Mouse (Mus musculus): Measurements from ENCODE around the gene Cd93.

Cd93 gene

DNA sequence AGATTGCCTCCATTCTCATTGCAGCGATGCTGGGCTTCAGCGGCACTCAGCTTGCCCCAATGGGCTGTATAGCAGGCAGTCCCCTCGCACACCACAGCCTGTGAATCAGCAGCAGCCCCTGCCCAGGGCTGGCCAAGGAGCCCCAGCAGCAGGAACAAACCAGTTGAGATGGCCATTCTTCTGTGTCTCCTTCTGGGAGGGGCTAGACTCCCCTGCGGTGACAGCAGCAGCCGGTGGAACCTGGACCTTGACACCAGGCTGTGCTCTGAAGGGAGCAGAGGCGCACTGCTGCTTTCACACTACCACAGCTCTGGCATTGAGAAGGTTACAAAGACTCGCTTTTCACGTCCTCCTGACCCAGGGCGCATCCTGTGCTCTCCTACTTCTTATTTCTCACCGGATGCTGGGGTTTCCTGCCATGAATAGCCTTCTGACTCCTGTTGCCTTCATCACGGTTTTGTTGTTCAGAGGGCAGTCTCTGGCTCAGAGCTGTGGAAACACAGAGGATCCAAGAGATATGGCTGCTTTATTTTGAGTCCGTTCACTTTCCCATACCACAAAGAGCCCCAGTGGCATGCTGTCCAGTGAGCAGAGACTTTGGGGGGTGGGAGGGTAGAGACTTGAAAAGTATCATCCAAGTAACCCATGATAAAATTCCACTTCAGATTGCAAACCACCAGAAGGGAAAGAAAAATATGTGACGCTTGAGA, at the start of gene Cd93:
Gene Cd93, minus strand, starts transcription at position 315 of the 710 bp plus-strand sequence.
- no peak for DNase-seq (ENCODE audit: low spot score in 2 of 2)

GRCm38 (mm10) chr2:148492108-148492507, 48.7 kb upstream of the Cd93 start:
- no peak for DNase-seq (ENCODE audit: low spot score in 2 of 2)

DNA sequence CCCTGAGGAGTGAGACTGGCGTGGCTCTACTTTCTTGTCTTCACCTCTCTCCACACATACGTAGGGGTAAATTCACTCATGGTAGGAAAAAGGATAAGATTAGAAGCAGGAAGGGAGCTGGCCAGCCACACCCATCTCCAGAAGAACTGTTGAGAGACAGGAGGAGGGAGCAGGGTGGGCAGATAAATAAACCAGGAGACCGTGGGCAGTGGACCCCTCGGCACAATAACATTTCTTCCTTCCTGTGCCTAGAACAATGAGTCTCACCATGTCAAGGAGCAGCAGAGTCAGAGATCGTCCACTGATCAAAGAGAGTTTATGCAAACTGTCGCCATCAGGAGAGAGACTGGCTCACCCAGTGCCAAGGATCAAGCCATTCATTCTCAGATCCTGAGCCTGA, 46.8 kb upstream of the Cd93 start:
- no peak for DNase-seq (ENCODE audit: low spot score in 2 of 2)

- no peak for DNase-seq (ENCODE audit: low spot score in 2 of 2)
Observed at GRCm38 (mm10) chr2:148488885-148489284, 45.5 kb upstream of the Cd93 start.

DNA sequence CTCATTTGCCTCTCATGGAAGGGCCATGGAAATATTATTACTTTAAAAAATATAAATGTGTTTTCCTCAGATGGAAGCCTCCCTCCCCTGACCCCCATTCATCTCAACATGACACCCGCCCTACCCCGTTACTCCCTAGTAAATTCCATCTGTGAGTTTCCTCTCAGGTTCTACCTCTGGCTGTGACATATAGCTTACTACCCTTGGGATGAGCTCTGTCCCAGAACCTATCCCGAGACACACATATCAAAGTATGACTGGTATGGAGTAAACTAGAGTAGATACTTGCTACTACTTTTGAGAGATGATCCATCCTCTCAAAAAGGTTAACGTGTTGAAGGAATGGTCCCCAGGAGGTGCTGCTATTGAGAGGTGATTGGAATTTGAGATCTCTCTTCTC, 42.2 kb upstream of the Cd93 start:
- DNase-seq (ENCODE audit: low spot score in 2 of 2), result no peak

DNA sequence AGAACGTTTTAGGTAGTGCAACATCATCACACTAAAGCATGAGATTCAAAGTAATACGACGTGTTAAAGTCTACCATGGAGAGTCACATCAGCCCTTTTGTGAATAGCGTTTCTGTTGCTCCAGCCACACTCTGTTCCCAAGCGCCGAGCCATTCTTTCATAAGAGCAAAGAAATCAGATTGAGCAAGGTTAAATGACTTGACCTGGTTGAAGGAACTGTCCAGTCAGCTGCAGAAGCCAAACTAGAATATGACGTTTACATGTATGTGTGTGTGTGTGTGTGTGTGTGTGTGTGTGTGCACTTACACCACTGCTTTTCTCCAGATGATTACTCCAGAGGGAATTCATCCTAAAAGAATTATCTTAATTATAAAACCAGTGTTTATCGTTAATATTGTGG, 37.0 kb upstream of the Cd93 start:
- DNase-seq (ENCODE audit: low spot score in 2 of 2), result no peak

- DNase-seq (ENCODE audit: low spot score in 2 of 2), result no peak
Observed at GRCm38 (mm10) chr2:148478141-148478701, 34.9 kb upstream of the Cd93 start.

GRCm38 (mm10) chr2:148477346-148477745, 34.0 kb upstream of the Cd93 start:
- no peak for DNase-seq (ENCODE audit: low spot score in 2 of 2)

- DNase-seq (ENCODE audit: low spot score in 2 of 2), result no peak
Observed at GRCm38 (mm10) chr2:148476576-148476975, 33.2 kb upstream of the Cd93 start.

- DNase-seq (ENCODE audit: low spot score in 2 of 2), result no peak
Observed at GRCm38 (mm10) chr2:148475879-148476495, 32.6 kb upstream of the Cd93 start.

- no peak for DNase-seq (ENCODE audit: low spot score in 2 of 2)
Observed at GRCm38 (mm10) chr2:148469341-148470238, 26.2 kb upstream of the Cd93 start.

DNA sequence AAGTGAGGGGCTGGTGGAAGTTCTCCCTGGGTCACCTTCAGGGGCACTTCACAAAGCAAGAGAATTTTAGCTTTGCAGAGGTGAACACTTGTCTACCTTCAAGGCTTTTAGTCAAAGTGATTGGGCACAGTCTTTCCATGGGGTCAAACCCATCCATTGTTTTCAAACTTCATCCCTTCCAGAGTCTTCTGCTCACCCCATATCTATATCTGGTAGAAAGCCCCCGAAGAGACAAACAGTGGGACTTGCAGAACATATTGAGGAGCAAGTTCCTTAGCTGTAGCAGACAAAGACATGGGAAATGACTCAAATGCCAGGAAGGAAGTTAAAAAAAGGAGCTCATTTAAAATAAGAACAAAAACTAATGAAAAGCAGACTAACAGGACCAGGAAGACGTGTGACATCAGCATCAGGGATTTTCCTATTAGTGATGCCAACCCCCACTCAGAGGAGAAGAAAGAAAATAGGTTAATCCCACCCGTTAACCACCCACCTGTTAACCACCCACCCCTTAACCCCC, 24.6 kb upstream of the Cd93 start:
- DNase-seq (ENCODE audit: low spot score in 2 of 2), result no peak

GRCm38 (mm10) chr2:148455341-148455740, 12.0 kb upstream of the Cd93 start:
- DNase-seq (ENCODE audit: low spot score in 2 of 2), result no peak

GRCm38 (mm10) chr2:148454014-148454542, 10.7 kb upstream of the Cd93 start:
- no peak for DNase-seq (ENCODE audit: low spot score in 2 of 2)

- DNase-seq (ENCODE audit: low spot score in 2 of 2), result no peak
Observed at GRCm38 (mm10) chr2:148453061-148453460, 9.7 kb upstream of the Cd93 start.

DNA sequence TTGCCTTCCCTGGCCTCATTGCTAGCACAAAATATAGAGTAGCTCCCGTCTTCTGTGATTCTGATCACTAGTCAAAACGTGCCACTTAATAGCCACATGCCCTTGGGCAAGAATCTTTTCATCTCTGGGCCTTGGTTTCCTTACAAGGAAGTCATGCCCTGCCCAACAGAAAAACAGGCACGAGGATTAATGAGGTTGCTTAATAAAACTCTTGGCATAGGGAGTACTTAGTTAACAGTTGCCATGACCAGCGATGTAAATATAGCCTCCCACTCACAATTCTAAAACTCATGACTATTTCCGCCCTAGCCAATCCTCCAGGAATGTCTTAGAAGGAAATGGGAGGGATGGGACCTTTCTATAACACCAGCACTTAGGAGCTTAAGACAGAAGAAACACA, 8.1 kb upstream of the Cd93 start:
- no peak for DNase-seq (ENCODE audit: low spot score in 2 of 2)

DNA sequence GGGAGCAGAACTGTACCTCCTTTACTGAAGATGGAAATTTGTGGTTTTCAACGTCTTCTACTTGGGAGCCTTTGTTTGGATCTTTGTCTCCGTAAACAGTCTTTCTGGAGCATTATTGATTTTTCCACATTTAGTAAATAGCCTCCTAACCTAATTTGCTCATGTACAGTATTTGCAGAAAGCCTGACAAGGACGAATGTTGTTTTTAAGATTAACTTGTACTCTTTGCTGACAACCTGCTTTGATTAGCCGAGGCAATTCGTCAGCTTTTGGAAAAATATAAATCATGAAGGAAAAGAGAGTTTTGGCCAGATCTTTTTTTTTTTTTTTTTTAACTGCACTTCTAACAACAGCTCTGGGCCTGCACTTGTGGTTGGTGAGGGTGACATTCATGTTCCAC, 7.3 kb upstream of the Cd93 start:
- no peak for DNase-seq (ENCODE audit: low spot score in 2 of 2)

- no peak for DNase-seq (ENCODE audit: low spot score in 2 of 2)
Observed at GRCm38 (mm10) chr2:148449659-148450058, 6.3 kb upstream of the Cd93 start.

- no peak for DNase-seq (ENCODE audit: low spot score in 2 of 2)
Observed at GRCm38 (mm10) chr2:148446446-148446845, 3.1 kb upstream of the Cd93 start.

DNA sequence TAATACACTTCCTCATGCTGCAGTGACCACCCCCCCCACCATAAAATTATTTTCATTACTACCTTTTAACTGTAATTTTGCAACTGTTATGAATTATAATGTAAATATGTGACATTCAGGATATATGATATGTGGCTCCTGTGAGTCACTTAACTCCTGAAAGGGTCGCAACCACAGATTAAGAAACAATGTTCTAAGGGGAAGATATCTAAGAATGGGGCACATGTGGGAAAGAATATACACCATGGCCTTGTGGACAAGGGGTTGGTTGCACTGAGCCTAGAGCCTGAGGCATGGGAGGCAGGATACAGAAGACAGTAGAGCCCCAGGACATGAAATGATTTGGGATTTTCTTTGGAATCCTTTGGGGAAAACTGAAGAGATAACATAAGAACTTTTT, 2.3 kb upstream of the Cd93 start:
- DNase-seq (ENCODE audit: low spot score in 2 of 2), result no peak

DNA sequence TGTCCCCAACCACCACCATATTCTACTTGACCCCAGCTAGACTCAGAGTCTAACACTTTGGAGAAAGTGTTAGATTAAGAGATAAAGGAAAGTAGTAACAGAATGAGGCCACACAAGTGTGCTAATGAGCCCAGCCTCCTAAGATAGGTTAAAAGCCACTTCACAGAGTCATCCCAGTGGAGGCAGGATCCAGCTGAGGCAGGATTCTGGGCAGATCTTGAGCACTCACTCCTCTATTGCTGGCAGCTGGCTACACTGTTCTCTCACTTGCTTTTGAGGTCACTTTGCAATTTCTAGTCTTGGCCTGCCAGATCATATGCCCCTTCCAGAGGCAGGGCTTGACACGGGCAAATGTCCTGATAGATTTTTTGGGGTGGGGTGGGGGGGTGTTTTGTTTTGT, 1.1 kb upstream of the Cd93 start:
- no peak for DNase-seq (ENCODE audit: low spot score in 2 of 2)

DNA sequence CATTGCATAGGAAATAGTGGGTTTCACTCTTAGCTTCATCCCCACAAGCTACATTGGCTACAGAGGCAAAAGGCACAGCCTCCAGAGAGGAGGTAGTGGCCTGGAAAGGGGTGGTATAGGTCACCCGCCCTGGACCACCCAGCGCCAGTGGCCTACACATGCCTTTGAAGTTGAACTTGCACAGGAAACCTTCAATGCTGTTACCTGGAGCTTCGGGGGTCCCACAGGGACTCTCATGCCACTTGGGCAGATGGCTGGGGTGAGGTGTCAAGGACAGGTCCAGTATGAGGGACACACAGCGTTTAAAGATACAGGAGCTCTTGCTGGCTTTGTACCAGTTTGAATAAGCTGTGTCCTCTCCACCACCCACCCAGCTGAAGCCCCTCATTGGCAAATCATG, 653 bp downstream of the Cd93 start:
- DNase-seq (ENCODE audit: low spot score in 2 of 2), result no peak

All from right cerebral cortex, postnatal 36 days (tissue).